Mouse (Mus musculus) midbrain, embryonic 16.5 days (tissue): Measurements from ENCODE around the gene 4930503B20Rik. TPM values are rescaled to one million over a fixed set of nuclear protein-coding genes. Genes with fewer than 3 reads are reported as not detected.

Source experiments
- ATAC-seq: fragments of 200-750 bp; cut with Nextera tagmentation; 2 replicates; pipeline ENCODE4 v1.8.0; 2017; ENCODE audit warnings: moderate TSS enrichment
- H3K27ac ChIP-seq: fragments of 300-500 bp; sonication (generic); 2 replicates; pipeline ENCODE4 v1.5.1; 2014; ENCODE audit warnings: mild to moderate bottlenecking, low read length, mixed read lengths
- H3K27me3 ChIP-seq: fragments of 300-500 bp; sonication (generic); 2 replicates; pipeline ENCODE4 v1.6.1; 2014; ENCODE audit warnings: low read depth, low read length, mixed read lengths; ENCODE audit not compliant: control insufficient read depth, insufficient read depth
- H3K36me3 ChIP-seq: fragments of 300-500 bp; sonication (generic); 2 replicates; pipeline ENCODE4 v1.6.1; 2014; ENCODE audit warnings: mild to moderate bottlenecking, low read length, moderate library complexity, mixed read lengths; ENCODE audit not compliant: control insufficient read depth, insufficient read depth
- H3K4me1 ChIP-seq: fragments of 300-500 bp; sonication (generic); 2 replicates; pipeline ENCODE4 v1.6.1; 2014; ENCODE audit warnings: mild to moderate bottlenecking, low read length, mixed read lengths; ENCODE audit not compliant: control insufficient read depth, insufficient read depth
- H3K4me2 ChIP-seq: fragments of 300-500 bp; sonication (generic); 2 replicates; pipeline ENCODE4 v1.6.1; 2014; ENCODE audit warnings: mild to moderate bottlenecking, low read length, mixed read lengths
- H3K4me3 ChIP-seq: fragments of 300-500 bp; sonication (generic); 2 replicates; pipeline ENCODE4 v1.5.1; 2014; ENCODE audit warnings: low read depth, mild to moderate bottlenecking, low read length, moderate library complexity, mixed read lengths
- H3K9ac ChIP-seq: fragments of 300-500 bp; sonication (generic); 2 replicates; pipeline ENCODE4 v1.6.1; 2014; ENCODE audit warnings: low read depth, low read length, mixed read lengths
- H3K9me3 ChIP-seq: fragments of 300-500 bp; sonication (generic); replicated peaks from 2 replicates; pipeline ENCODE4 v1.6.1; 2014; ENCODE audit warnings: mild to moderate bottlenecking, low read length, mixed read lengths; ENCODE audit not compliant: control insufficient read depth, poor library complexity, severe bottlenecking
- WGBS: fragments of 180-500 bp; shearing (Covaris S2); extraction: QIAGEN DNeasy Blood & Tissue Kit; methylation state at CpG from one replicate; pipeline ENCODE4 v1.1.7; 2014; 5-methylcytosine and 5-hydroxymethylcytosine counted together
- polyA plus RNA-seq: library from polyadenylated mRNA; unstranded; fragments of >200 nt; fragmentation: Nextera tagmentation; extraction: Ambion mirVana; gene quantifications from 2 replicates; pipeline ENCODE4 v1.2.1, GENCODE M21; 2015

Gene 4930503B20Rik
- polyA plus RNA-seq, 1 experiment from 2014 or later = 0.09 TPM

- WGBS = 67% methylated on average over 8 of the region's 8 CpGs
- Histone ChIP-seq H3K4me2 (peak overlapping the region; percentile 59), H3K9ac (no peak overlapping the region; the same call in 1 of the 2 replicates), H3K4me1 (peaks cover 15% of the 10 kb centered on the region), H3K27me3 (peaks cover 3% of the 10 kb centered on the region), H3K9me3 (no peaks in the 10 kb centered on the region), H3K27ac (no peak overlapping the region), H3K4me3 (peak overlapping the region; percentile 32), H3K36me3 (no peaks in the 10 kb centered on the region)
- no peak for ATAC-seq
These were observed 30.6 kb upstream of the 4930503B20Rik start for GRCm38 (mm10) chr3:146681696-146682095.

- Histone ChIP-seq H3K27me3 (no peaks in the 10 kb centered on the region), H3K27ac (no peak overlapping the region), H3K9me3 (no peaks in the 10 kb centered on the region), H3K36me3 (no peaks in the 10 kb centered on the region), H3K4me2 (no peak overlapping the region), H3K4me1 (peaks cover 15% of the 10 kb centered on the region), H3K9ac (no peak overlapping the region), H3K4me3 (no peak overlapping the region)
- no peak for ATAC-seq
- WGBS = 94% methylated on average over 13 of the region's 13 CpGs
These were observed 29.5 kb upstream of the 4930503B20Rik start for GRCm38 (mm10) chr3:146680625-146681024.

- no peak overlapping the region for H3K4me3 ChIP-seq
- peaks cover 12% of the 10 kb centered on the region for H3K4me1 ChIP-seq
- H3K4me2 ChIP-seq = no peak overlapping the region
- 93% methylated on average over 16 of the region's 16 CpGs for WGBS
- no peak overlapping the region for H3K27ac ChIP-seq
- H3K27me3 ChIP-seq = no peaks in the 10 kb centered on the region
- no peak for ATAC-seq
- no peaks in the 10 kb centered on the region for H3K9me3 ChIP-seq
- H3K9ac ChIP-seq = no peak overlapping the region
- H3K36me3 ChIP-seq = no peaks in the 10 kb centered on the region
These were observed 28.5 kb upstream of the 4930503B20Rik start for GRCm38 (mm10) chr3:146679646-146680045.

- H3K36me3 ChIP-seq = no peaks in the 10 kb centered on the region
- H3K4me3 ChIP-seq = no peak overlapping the region
- H3K27me3 ChIP-seq = no peaks in the 10 kb centered on the region
- WGBS = 95% methylated on average over 4 of the region's 4 CpGs
- H3K4me2 ChIP-seq = no peak overlapping the region
- H3K27ac ChIP-seq = no peak overlapping the region
- no peaks in the 10 kb centered on the region for H3K9me3 ChIP-seq
- no peak for ATAC-seq
- H3K9ac ChIP-seq = no peak overlapping the region
- H3K4me1 ChIP-seq = no peaks in the 10 kb centered on the region
These were observed 25.1 kb upstream of the 4930503B20Rik start for GRCm38 (mm10) chr3:146676193-146676592.

GRCm38 (mm10) chr3:146675101-146675500 is 24.0 kb upstream of the 4930503B20Rik start:
- Histone ChIP-seq H3K4me1 (no peaks in the 10 kb centered on the region), H3K4me3 (no peak overlapping the region), H3K27me3 (no peaks in the 10 kb centered on the region), H3K9ac (no peak overlapping the region), H3K9me3 (no peaks in the 10 kb centered on the region), H3K4me2 (no peak overlapping the region), H3K27ac (no peak overlapping the region), H3K36me3 (no peaks in the 10 kb centered on the region)
- WGBS = 81% methylated on average over 1 of the region's 1 CpGs
- ATAC-seq = no peak

GRCm38 (mm10) chr3:146671121-146671520 is 20.0 kb upstream of the 4930503B20Rik start:
- 77% methylated on average over 2 of the region's 2 CpGs for WGBS
- Histone ChIP-seq H3K27me3 (no peaks in the 10 kb centered on the region), H3K27ac (no peak overlapping the region), H3K4me2 (no peak overlapping the region), H3K9ac (no peak overlapping the region), H3K4me3 (no peak overlapping the region), H3K36me3 (no peaks in the 10 kb centered on the region), H3K4me1 (no peaks in the 10 kb centered on the region), H3K9me3 (no peaks in the 10 kb centered on the region)
- ATAC-seq = no peak

GRCm38 (mm10) chr3:146661907-146662306 is 10.8 kb upstream of the 4930503B20Rik start:
- Histone ChIP-seq H3K9ac (no peak overlapping the region), H3K4me1 (no peaks in the 10 kb centered on the region), H3K27me3 (no peaks in the 10 kb centered on the region), H3K4me2 (no peak overlapping the region), H3K36me3 (no peaks in the 10 kb centered on the region), H3K4me3 (no peak overlapping the region), H3K27ac (no peak overlapping the region), H3K9me3 (no peaks in the 10 kb centered on the region)
- 80% methylated on average over 7 of the region's 7 CpGs for WGBS
- no peak for ATAC-seq

- H3K27me3 ChIP-seq = no peaks in the 10 kb centered on the region
These were observed 9.9 kb upstream of the 4930503B20Rik start for GRCm38 (mm10) chr3:146661001-146661400.

GRCm38 (mm10) chr3:146659321-146659720 is 8.2 kb upstream of the 4930503B20Rik start:
- H3K4me2 ChIP-seq = no peak overlapping the region
- no peak for ATAC-seq
- H3K27ac ChIP-seq = no peak overlapping the region
- H3K4me1 ChIP-seq = no peaks in the 10 kb centered on the region
- no peaks in the 10 kb centered on the region for H3K27me3 ChIP-seq
- no peaks in the 10 kb centered on the region for H3K9me3 ChIP-seq
- H3K36me3 ChIP-seq = no peaks in the 10 kb centered on the region
- no peak overlapping the region for H3K4me3 ChIP-seq
- WGBS = 89% methylated on average over 5 of the region's 5 CpGs
- H3K9ac ChIP-seq = no peak overlapping the region

More at GRCm38 (mm10) chr3:146661001-146661400, 9.9 kb upstream of the 4930503B20Rik start:
- Histone ChIP-seq H3K4me2 (no peak overlapping the region), H3K9me3 (no peaks in the 10 kb centered on the region), H3K4me1 (no peaks in the 10 kb centered on the region), H3K4me3 (no peak overlapping the region), H3K27ac (no peak overlapping the region), H3K36me3 (no peaks in the 10 kb centered on the region), H3K9ac (no peak overlapping the region)
- 73% methylated on average over 6 of the region's 6 CpGs for WGBS
- ATAC-seq = no peak
